Mouse (Mus musculus) embryonic fibroblast, embryonic 13.5 days (primary cell): ENCODE data around the gene Usp6nl.

Experiments used
- CTCF ChIP-seq: IDR thresholded peaks from 2 replicates; pipeline ENCODE4 v1.5.1; 2011; ENCODE audit warnings: mild to moderate bottlenecking, control low read depth, low read length, moderate library complexity, borderline replicate concordance; ENCODE audit not compliant: insufficient read depth
- POLR2A ChIP-seq: IDR thresholded peaks from 2 replicates; pipeline ENCODE4 v1.6.1; 2011; ENCODE audit warnings: low read depth, mild to moderate bottlenecking, control low read depth, low read length, moderate library complexity

DNA sequence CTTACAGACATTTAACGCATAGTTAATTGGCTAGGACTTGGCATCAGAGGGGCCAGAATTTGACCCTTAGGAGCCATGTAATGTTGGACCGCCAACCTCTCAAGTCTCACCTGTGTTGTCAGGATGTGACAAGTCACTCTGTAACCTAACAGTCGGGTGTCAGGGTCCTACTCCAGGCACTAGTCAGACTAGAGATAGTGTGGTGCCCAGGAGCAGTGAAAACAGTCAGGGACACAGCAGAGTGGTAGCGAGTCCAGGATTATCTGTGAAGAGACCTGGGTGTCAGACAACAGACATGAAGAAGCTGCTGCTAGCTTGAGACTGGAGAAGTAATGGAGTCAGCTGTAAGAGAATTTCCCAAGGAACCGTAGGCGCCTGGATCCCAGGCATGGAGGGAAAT lies 45.0 kb downstream of the Usp6nl start:
- TF ChIP-seq CTCF (no peak), POLR2A (no peak)
